Mouse (Mus musculus) macrophage (primary cell): Measurements from ENCODE around the gene Inhbc. TPM values are rescaled to one million over a fixed set of nuclear protein-coding genes. Genes with fewer than 3 reads are reported as not detected.
"Not testable (repeated sequence)": the region's sequence is repeated elsewhere in the genome, so short reads cannot be mapped to it uniquely, and the experiment has no call there.

Experiments
- H3K27ac ChIP-seq: fragments of 350-480 bp; formaldehyde crosslinking; 2 replicates; pipeline ENCODE4 v1.9.0; 2021
- H3K36me3 ChIP-seq: fragments of 350-480 bp; formaldehyde crosslinking; 2 replicates; pipeline ENCODE4 v1.9.0; 2021; ENCODE audit errors: inconsistent target
- H3K4me3 ChIP-seq: fragments of 350-480 bp; formaldehyde crosslinking; 2 replicates; pipeline ENCODE4 v1.9.0; 2021; ENCODE audit errors: inconsistent target
- H3K79me2 ChIP-seq: fragments of 350-480 bp; formaldehyde crosslinking; 2 replicates; pipeline ENCODE4 v1.9.0; 2021; ENCODE audit errors: inconsistent target
- whole genome bisulfite sequencing: methylation state at CpG from one replicate; pipeline ENCODE4 v1.1.7; 2026; ENCODE audit warnings: inconsistent platforms; ENCODE audit not compliant: missing documents; 5-methylcytosine and 5-hydroxymethylcytosine counted together
- polyA plus RNA-seq: library from polyadenylated mRNA; stranded (reverse); fragments of 250-400 nt; gene quantifications from 3 replicates; pipeline ENCODE4 v1.2.4, GENCODE M21; 2018; ENCODE audit warnings: inconsistent platforms

Gene Inhbc
- polyA plus RNA-seq, 1 experiment from 2014 or later: not detected

DNA sequence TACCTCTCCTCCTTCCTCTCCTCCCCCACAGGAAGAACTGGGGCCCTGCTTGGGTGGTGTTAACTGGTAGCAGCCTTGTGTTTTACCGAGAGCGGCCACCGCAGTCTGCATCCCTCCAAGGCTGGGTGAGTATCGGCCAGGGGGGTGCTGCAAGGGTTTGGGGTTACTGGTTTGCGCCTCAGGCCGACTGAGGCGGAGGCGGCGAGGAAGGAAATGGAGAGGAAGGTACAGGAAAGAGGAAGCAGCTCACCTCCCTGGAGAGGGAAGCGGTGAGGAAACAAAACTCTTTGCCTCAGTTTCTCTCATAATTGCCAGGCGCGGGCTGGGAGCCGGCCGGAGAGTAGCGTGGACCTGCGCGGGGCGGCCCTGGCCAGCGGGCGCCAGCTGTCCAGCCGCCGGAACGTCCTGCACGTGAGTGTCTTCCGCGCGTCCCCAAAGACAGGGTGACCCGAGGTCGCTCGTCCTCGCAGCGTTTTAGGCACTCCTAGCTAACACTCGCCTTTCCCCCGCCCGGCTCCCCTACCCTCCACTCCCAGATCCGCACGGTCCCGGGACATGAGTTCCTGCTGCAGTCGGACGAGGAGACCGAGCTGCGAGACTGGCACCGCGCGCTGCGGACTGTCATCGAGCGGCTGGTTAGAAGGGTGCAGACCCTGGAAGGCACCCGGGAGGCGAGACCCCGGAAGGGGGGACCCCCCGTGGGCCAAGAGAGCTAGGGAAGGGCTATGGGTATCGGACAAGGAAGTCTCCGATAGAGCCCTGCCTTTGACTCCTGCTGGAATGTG lies 44.0 kb downstream of the Inhbc start:
- H3K79me2 ChIP-seq: peaks cover 13% of the 10 kb centered on the region
- H3K36me3 ChIP-seq: peaks cover 45% of the 10 kb centered on the region; the same call in 1 of the 2 replicates
- H3K27ac ChIP-seq: no peak overlapping the region
- H3K4me3 ChIP-seq: no peak overlapping the region
- 56% methylated on average over 48 of the region's 54 CpGs for WGBS

DNA sequence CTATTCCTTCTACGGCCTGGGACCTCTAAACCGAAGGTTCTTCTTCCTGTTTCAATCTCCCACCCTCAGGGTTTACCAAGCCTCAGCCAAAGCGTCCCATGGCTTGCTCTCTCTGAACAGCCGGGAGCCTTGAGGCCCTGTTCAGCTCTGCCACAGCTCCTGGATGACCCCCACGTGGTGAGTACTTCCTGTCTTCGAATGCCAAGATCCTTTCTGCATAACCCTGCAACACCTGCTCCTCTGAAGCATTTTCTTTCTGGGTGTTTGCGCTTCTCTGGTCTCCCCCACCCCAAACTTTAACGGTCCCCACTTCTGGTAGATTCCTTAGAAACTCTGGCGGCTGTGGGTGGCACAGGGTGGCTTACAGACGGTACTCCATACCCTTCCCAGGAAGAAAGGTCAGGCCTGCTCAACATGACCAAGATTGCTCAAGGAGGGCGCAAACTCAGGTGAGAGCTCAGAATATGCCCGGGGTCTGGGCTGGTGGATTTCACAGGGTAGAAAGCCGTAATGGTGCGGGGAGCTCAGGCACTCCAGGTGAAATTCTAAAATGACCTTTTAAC lies 44.7 kb downstream of the Inhbc start:
- H3K79me2 ChIP-seq: peaks cover 13% of the 10 kb centered on the region
- 28% methylated on average over 14 of the region's 14 CpGs for WGBS
- no peak overlapping the region for H3K4me3 ChIP-seq
- H3K27ac ChIP-seq: no peak overlapping the region
- H3K36me3 ChIP-seq: peaks cover 45% of the 10 kb centered on the region; the same call in 1 of the 2 replicates

DNA sequence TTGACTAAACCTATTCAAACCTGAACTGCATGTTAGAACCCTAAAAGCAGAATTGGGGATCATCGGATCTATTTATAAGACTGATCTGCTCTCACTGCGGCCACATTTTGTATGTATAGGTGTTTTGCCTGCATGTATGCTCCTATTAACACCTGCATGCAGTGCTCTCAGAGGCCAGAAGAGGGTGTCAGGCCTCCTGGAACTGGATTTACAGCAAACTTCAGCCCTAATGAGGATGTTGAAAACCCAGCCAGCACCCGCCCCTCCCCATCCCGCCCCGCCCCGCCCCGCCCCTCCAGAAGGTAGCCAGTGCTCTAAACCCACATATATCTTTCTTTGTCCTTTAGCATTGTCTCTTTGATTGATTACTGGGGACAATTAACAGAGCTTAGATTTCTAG lies 45.7 kb downstream of the Inhbc start:
- WGBS: 0% methylated on average over 7 of the region's 7 CpGs
- Histone ChIP-seq H3K36me3 (peaks cover 34% of the 10 kb centered on the region; the same call in 1 of the 2 replicates), H3K79me2 (peaks cover 13% of the 10 kb centered on the region), H3K4me3 (peak overlapping the region; percentile 79), H3K27ac (peak overlapping the region; percentile 95)

- Histone ChIP-seq H3K36me3 (peaks cover 22% of the 10 kb centered on the region; the same call in 1 of the 2 replicates), H3K27ac (peak overlapping the region; percentile 95), H3K79me2 (peaks cover 13% of the 10 kb centered on the region), H3K4me3 (peak overlapping the region; percentile 79)
- WGBS: 9% methylated on average over 17 of the region's 17 CpGs
These were observed 46.9 kb downstream of the Inhbc start for GRCm38 (mm10) chr10:127323131-127323855.

- WGBS: 51% methylated on average over 4 of the region's 4 CpGs
- Histone ChIP-seq H3K27ac (peak overlapping the region; percentile 95), H3K4me3 (peak overlapping the region; percentile 79), H3K79me2 (peaks cover 13% of the 10 kb centered on the region), H3K36me3 (peaks cover 16% of the 10 kb centered on the region; the same call in 1 of the 2 replicates)
These were observed 47.6 kb downstream of the Inhbc start for GRCm38 (mm10) chr10:127322669-127323068.

- Histone ChIP-seq H3K4me3 (no peak overlapping the region), H3K36me3 (peaks cover 11% of the 10 kb centered on the region; the same call in 1 of the 2 replicates), H3K79me2 (peaks cover 13% of the 10 kb centered on the region), H3K27ac (peak overlapping the region; percentile 95)
- WGBS: 94% methylated on average over 12 of the region's 13 CpGs
These were observed 48.1 kb downstream of the Inhbc start for GRCm38 (mm10) chr10:127322178-127322577.

DNA sequence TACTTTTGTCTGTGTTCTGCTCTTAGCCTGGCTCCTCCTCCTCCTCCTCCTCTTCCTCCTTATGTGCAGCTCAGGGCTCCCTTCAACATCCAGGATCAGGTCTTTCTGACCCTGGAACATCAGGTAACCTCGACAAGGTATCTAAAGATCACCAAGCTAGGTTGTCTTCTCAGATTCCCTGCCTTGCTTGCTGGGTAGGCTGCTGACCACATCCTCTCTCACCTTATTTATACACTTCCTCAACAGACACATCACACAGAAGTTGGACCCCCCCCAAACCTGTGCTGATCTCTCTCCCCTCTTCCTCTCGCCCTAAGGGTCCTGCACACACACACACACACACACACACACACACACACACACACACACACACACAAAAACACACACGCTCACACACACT lies 48.6 kb downstream of the Inhbc start, which contains the start of gene Arhgap9:
Gene Arhgap9, plus strand, starts transcription at position 344 of the 400 bp plus-strand sequence.
- Histone ChIP-seq H3K79me2 (peaks cover 13% of the 10 kb centered on the region), H3K36me3 (peaks cover 8% of the 10 kb centered on the region; the same call in 1 of the 2 replicates), H3K4me3 (peak within 1 kb of the TSS; percentile 79), H3K27ac (peak within 1 kb of the TSS; percentile 95)
- WGBS: 52% methylated on average over 3 of the region's 3 CpGs

GRCm38 (mm10) chr10:127319969-127320368 lies 50.3 kb downstream of the Inhbc start:
- WGBS: 87% methylated on average over 7 of the region's 7 CpGs
- Histone ChIP-seq H3K79me2 (peaks cover 13% of the 10 kb centered on the region), H3K4me3 (no peak overlapping the region), H3K27ac (no peak overlapping the region), H3K36me3 (no peaks in the 10 kb centered on the region)

DNA sequence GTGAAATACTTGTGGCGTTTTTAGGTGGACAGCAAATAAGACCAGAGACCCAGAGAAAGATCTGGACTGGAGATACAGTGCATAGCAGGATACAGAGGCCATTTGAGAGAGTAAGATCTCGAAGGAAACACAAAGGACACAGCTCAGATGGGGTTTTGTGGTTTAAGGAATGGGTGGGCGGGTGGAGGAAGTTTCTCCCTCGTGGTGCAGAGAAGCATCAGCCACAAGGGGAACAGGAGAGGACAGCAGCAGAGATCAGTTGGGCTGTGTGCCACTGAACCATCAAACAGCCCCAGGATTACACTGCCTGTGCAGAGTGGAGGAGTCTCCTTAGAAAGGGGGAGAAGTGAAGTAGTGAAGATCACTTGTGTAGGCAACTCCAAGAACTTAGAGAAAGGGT lies 52.2 kb downstream of the Inhbc start:
- H3K79me2 ChIP-seq: no peaks in the 10 kb centered on the region; the same call in 1 of the 2 replicates
- WGBS: 18% methylated on average over 4 of the region's 4 CpGs
- H3K36me3 ChIP-seq: no peaks in the 10 kb centered on the region
- no peak overlapping the region for H3K4me3 ChIP-seq
- no peak overlapping the region for H3K27ac ChIP-seq

DNA sequence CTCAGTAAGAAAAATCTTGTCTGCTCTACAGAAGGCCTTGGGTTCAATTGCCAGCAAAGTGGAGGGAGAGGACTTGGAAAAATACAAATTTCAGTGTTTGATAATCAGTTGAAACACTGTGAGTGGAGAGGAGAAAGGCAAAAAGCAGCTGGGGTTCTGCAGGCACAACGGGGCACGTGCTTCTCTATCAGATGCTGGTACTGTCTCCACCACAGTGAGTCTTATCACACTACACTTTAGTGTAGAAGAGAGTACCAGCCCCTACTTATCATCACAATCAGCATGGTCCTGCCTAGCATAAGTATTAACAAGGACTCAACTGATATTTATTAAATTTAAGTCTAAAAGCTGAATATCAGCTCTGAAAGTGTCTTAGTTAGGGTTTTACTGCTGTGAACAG lies 53.0 kb downstream of the Inhbc start:
- Histone ChIP-seq H3K36me3 (no peaks in the 10 kb centered on the region), H3K79me2 (no peaks in the 10 kb centered on the region; the same call in 1 of the 2 replicates), H3K27ac (no peak overlapping the region), H3K4me3 (no peak overlapping the region)
- WGBS: 91% methylated on average over 2 of the region's 2 CpGs

GRCm38 (mm10) chr10:127314950-127315349 lies 55.3 kb downstream of the Inhbc start:
- H3K79me2 ChIP-seq, H3K27ac ChIP-seq, H3K4me3 ChIP-seq, H3K36me3 ChIP-seq: not testable (repeated sequence)
- WGBS: 100% methylated on average over 1 of the region's 1 CpGs

DNA sequence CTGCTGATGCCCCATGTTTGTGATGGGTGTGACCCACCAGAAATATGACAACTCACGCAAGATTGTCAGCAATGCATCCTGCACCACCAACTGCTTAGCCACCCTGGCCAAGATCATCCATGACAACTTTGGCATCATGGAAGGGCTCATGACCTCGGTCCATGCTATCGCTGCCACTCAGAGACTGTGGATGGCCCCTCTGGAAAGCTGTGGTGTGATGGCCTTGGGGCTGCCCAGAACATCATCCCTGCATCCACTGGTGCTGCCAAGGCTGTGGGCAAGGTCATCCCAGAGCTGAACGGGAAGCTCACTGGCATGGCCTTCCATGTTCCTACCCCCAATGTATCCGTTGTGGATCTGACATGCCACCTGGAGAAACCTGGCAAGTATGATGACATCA lies 56.7 kb downstream of the Inhbc start:
- 100% methylated on average over 4 of the region's 5 CpGs for WGBS
- H3K36me3 ChIP-seq: not testable (repeated sequence)

DNA sequence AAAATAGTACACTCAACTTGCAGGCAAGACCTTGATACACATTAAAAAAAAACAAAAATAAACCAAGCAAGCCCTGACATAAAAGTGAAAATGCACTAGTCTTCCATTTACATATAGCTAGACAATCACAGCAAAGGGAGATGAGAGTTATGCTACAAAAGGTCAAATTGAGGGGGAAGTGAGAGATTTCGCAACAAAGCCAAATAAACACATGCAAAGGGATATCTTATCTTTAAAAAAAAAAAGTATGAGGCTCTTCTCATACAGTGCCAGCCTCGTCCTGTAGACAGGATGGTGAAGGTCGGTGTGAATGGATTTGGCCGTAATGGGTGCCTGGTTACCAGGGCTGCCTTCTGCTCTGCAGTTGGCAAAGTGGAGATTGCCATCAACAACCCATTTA lies 57.4 kb downstream of the Inhbc start:
- H3K79me2 ChIP-seq: peaks cover 9% of the 10 kb centered on the region; the same call in 1 of the 2 replicates
- 0 out of 2 replicates have a peak overlapping the region, but pooled peaks have one; percentile 75 for H3K4me3 ChIP-seq
- H3K27ac ChIP-seq: peak overlapping the region; percentile 77
- peaks cover 10% of the 10 kb centered on the region for H3K36me3 ChIP-seq
- 33% methylated on average over 3 of the region's 4 CpGs for WGBS

More for the DNA sequence above, 56.7 kb downstream of the Inhbc start:
- H3K27ac ChIP-seq, H3K4me3 ChIP-seq, H3K79me2 ChIP-seq: not testable (repeated sequence)

GRCm38 (mm10) chr10:127312356-127312676 lies 57.9 kb downstream of the Inhbc start:
- H3K79me2 ChIP-seq: peaks cover 9% of the 10 kb centered on the region; the same call in 1 of the 2 replicates
- H3K36me3 ChIP-seq: peaks cover 16% of the 10 kb centered on the region
- H3K27ac ChIP-seq: peak overlapping the region; percentile 77
- peak overlapping the region; percentile 75 for H3K4me3 ChIP-seq
- 2% methylated on average over 4 of the region's 4 CpGs for WGBS
